ENCODE assay signal across 11 mouse cellular contexts in genomic region chr13:117062628-117063315, GRCm38 (mm10). TPM values are rescaled to one million over a fixed set of nuclear protein-coding genes. Genes with fewer than 3 reads are reported as not detected.
DNase-seq lines count a peak whose midpoint lies in the region; ATAC-seq and TF ChIP-seq lines count a peak whose summit lies in the region.
"Had no signal": no experiment of that assay in that cellular context is flagged by ENCODE, and none has a peak within 500 bp of the region (broad histone marks: within the 10 kb centered on the region; RNA-seq: fewer than 3 reads in every experiment).

No protein-coding gene starts in this region.

- TF ChIP-seq CTCF in thymus, adult 2 months (IDR thresholded peaks at IDR 0.05; ENCODE audit: borderline replicate concordance, control insufficient read depth, extremely low read depth, insufficient read depth, low read length, poor library complexity), result no peak

- no peaks in the 10 kb centered on the region for H3K36me3 ChIP-seq in embryonic facial prominence, embryonic 12.5 days
- H3K36me3 ChIP-seq in embryonic facial prominence, embryonic 10.5 days (replicated peaks), result no peaks in the 10 kb centered on the region
- no peaks in the 10 kb centered on the region for H3K36me3 ChIP-seq in intestine, embryonic 14.5 days (ENCODE audit: control insufficient read depth, insufficient read depth, low read length)
- no peaks in the 10 kb centered on the region for H3K36me3 ChIP-seq in myocyte (ENCODE audit: control insufficient read depth, insufficient read depth)
- H3K36me3 ChIP-seq in thymus, adult 2 months (ENCODE audit: control insufficient read depth, insufficient read depth, low read length), result no peaks in the 10 kb centered on the region

- no peaks in the 10 kb centered on the region for H3K27me3 ChIP-seq in embryonic facial prominence, embryonic 12.5 days
- no peaks in the 10 kb centered on the region for H3K27me3 ChIP-seq in embryonic facial prominence, embryonic 10.5 days (replicated peaks; ENCODE audit: low read depth, poor library complexity, severe bottlenecking)
- no peaks in the 10 kb centered on the region for H3K27me3 ChIP-seq in intestine, embryonic 14.5 days (replicated peaks; ENCODE audit: control insufficient read depth, insufficient read depth, low read length)
- no peaks in the 10 kb centered on the region for H3K27me3 ChIP-seq in myocyte (ENCODE audit: control insufficient read depth, insufficient read depth, insufficient read length)
- no peaks in the 10 kb centered on the region for H3K27me3 ChIP-seq in thymus, adult 2 months (ENCODE audit: control insufficient read depth, insufficient read depth, low read length)

- DNase-seq in embryonic facial prominence, embryonic 10.5 days (ENCODE audit: low spot score), result no peak
- peak; percentile 7 for DNase-seq in kidney, postnatal 10 days
- DNase-seq in kidney, adult 9 months, result no peak
- DNase-seq in intestine, embryonic 14.5 days (ENCODE audit: low spot score), result no peak
- DNase-seq in spleen, postnatal 36 days (ENCODE audit: low spot score in 2 of 2), result no peak
- DNase-seq in thymus, adult 2 months, result no peak
- DNase-seq: gastrocnemius, postnatal 25 days; kidney, adult 2 months had no signal

- TF ChIP-seq POLR2A in myocyte (IDR thresholded peaks at IDR 0.05; ENCODE audit: insufficient read length, low read depth), result no peak
- no peak for TF ChIP-seq POLR2A in thymus, adult 2 months (IDR thresholded peaks at IDR 0.05; ENCODE audit: control insufficient read depth, extremely low read depth, insufficient read depth, low read length, poor library complexity)

- no peaks in the 10 kb centered on the region for H3K9me3 ChIP-seq in embryonic facial prominence, embryonic 12.5 days
- H3K9me3 ChIP-seq in embryonic facial prominence, embryonic 10.5 days, result no peaks in the 10 kb centered on the region
- no peaks in the 10 kb centered on the region for H3K9me3 ChIP-seq in intestine, embryonic 14.5 days (ENCODE audit: control insufficient read depth, low read length)

- whole genome bisulfite sequencing in embryonic facial prominence, embryonic 12.5 days, result 59% methylated on average over 17 of the region's 17 CpGs
- WGBS in embryonic facial prominence, embryonic 10.5 days, result 82% methylated on average over 17 of the region's 17 CpGs
- 32% methylated on average over 17 of the region's 17 CpGs for WGBS in intestine, embryonic 14.5 days
- 95% methylated on average over 17 of the region's 17 CpGs for WGBS in thymus, adult 2 months

- H3K79me2 ChIP-seq in myocyte (ENCODE audit: control insufficient read depth, insufficient read depth), result no peaks in the 10 kb centered on the region

- H3K9ac ChIP-seq in embryonic facial prominence, embryonic 12.5 days, result no peak overlapping the region
- H3K9ac ChIP-seq in intestine, embryonic 14.5 days (ENCODE audit: low read length), result no peak overlapping the region

- 0 out of 2 replicates have a peak, but pooled peaks cover 3% of the 10 kb centered on the region for H3K4me1 ChIP-seq in embryonic facial prominence, embryonic 12.5 days
- H3K4me1 ChIP-seq in embryonic facial prominence, embryonic 10.5 days, result no peaks in the 10 kb centered on the region
- H3K4me1 ChIP-seq in intestine, embryonic 14.5 days (replicated peaks; ENCODE audit: control insufficient read depth, insufficient read depth, low read length), result no peaks in the 10 kb centered on the region
- H3K4me1 ChIP-seq in thymus, adult 2 months (replicated peaks; ENCODE audit: control insufficient read depth, insufficient read depth, low read length), result no peaks in the 10 kb centered on the region

- no peak overlapping the region for H3K4me3 ChIP-seq in embryonic facial prominence, embryonic 12.5 days
- H3K4me3 ChIP-seq in embryonic facial prominence, embryonic 10.5 days, result no peak overlapping the region
- no peak overlapping the region for H3K4me3 ChIP-seq in intestine, embryonic 14.5 days (ENCODE audit: low read depth, low read length)
- no peak overlapping the region for H3K4me3 ChIP-seq in myocyte
- no peak overlapping the region for H3K4me3 ChIP-seq in thymus, adult 2 months (ENCODE audit: control insufficient read depth, insufficient read depth, low read length)

- peak overlapping the region; percentile 41; the same call in 1 of the 2 replicates for H3K27ac ChIP-seq in embryonic facial prominence, embryonic 12.5 days
- H3K27ac ChIP-seq in embryonic facial prominence, embryonic 10.5 days (replicated peaks), result no peak overlapping the region
- 0 out of 2 replicates have a peak overlapping the region, but pooled peaks have one; percentile 19 for H3K27ac ChIP-seq in intestine, embryonic 14.5 days (ENCODE audit: low read depth)
- H3K27ac ChIP-seq in thymus, adult 2 months (ENCODE audit: control insufficient read depth, insufficient read depth, low read length), result no peak overlapping the region

- ATAC-seq in embryonic facial prominence, embryonic 12.5 days (ENCODE audit: insufficient number of reproducible peaks, insufficient read depth, low FRiP score, low TSS enrichment), result no peak; the same call in 1 of the 2 replicates
- no peak for ATAC-seq in intestine, embryonic 14.5 days (replicated peaks; ENCODE audit: low FRiP score, low TSS enrichment, low read depth)

- H3ac ChIP-seq in myocyte (ENCODE audit: control insufficient read depth, insufficient read length), result no peak overlapping the region

- no peak overlapping the region for H3K4me2 ChIP-seq in embryonic facial prominence, embryonic 12.5 days (replicated peaks)
- H3K4me2 ChIP-seq in intestine, embryonic 14.5 days (ENCODE audit: low read length), result peak overlapping the region; percentile 37
- H3K4me2 ChIP-seq in myocyte (ENCODE audit: low read depth), result no peak overlapping the region
- H3K4me2 ChIP-seq: midbrain, embryonic 11.5 days had no signal

TF ChIP-seq in myocyte, 11 proteins besides CTCF, POLR2A, EP300 and RAD21:
- peak in 2 of 3 experiments; percentile 48 to 55 for TF ChIP-seq MYOD1 (IDR thresholded peaks at IDR 0.05; ENCODE audit: control insufficient read depth in 1 of 3, insufficient read length in 2 of 3, low read depth in 2 of 3)
- TF ChIP-seq MYOG (IDR thresholded peaks at IDR 0.05; ENCODE audit: control insufficient read depth in 1 of 3, insufficient read depth in 1 of 3, insufficient read length in 2 of 3, low read depth in 2 of 3), result no peak

RNA-seq across cellular contexts. Expression of gene Parp8, which starts 37.4 kb away (rescaled TPM):
- 20.6 and 20.8 TPM in 2 replicates for polyA plus RNA-seq in embryonic facial prominence, embryonic 12.5 days (2016; fragmentation: Nextera tagmentation; extraction: Ambion mirVana)
- 10.4 and 13.1 TPM in 2 replicates for polyA plus RNA-seq in embryonic facial prominence, embryonic 10.5 days (2016; fragmentation: Nextera tagmentation; extraction: Ambion mirVana)
- 12.1 and 12.9 TPM in 2 replicates for polyA plus RNA-seq in intestine, embryonic 14.5 days (2014; fragmentation: Nextera tagmentation; extraction: Ambion mirVana)
- polyA plus RNA-seq in myocyte (2012; fragmentation: generic; extraction: Trizol), result 6.1 TPM
- polyA plus RNA-seq in thymus, adult 2 months (2012; rRNA removed), result 14.4 and 17.4 TPM in 2 replicates

Comparison
In these comparisons a context has a peak if more than half of its experiments do, and no peak if none do; other contexts are left out.
1. H3K27ac ChIP-seq: peak in embryonic facial prominence, embryonic 12.5 days (single experiment) and intestine, embryonic 14.5 days (single experiment); none in embryonic facial prominence, embryonic 10.5 days (single experiment) and thymus, adult 2 months (single experiment).